Mouse (Mus musculus) adrenal gland, adult (tissue): ENCODE data around the gene Sppl2b.

ENCODE experiments used
- DNase-seq, 2 experiments: peaks; one replicate each; pipeline ENCODE4 v3.0.0; 2022 to 2023; ENCODE audit warnings: low spot score in 1 of 2; ENCODE audit not compliant: inconsistent age in 2 of 2

Gene Sppl2b

GRCm38 (mm10) chr10:80896581-80897485 lies 41.8 kb downstream of the Sppl2b start:
- DNase-seq = no peak

- peak in 1 of 2 experiments; percentile 64 for DNase-seq
These were observed 42.9 kb downstream of the Sppl2b start for GRCm38 (mm10) chr10:80897861-80898510.

GRCm38 (mm10) chr10:80899074-80899473 lies 44.0 kb downstream of the Sppl2b start:
- DNase-seq = peak in 1 of 2 experiments; percentile 57

DNA sequence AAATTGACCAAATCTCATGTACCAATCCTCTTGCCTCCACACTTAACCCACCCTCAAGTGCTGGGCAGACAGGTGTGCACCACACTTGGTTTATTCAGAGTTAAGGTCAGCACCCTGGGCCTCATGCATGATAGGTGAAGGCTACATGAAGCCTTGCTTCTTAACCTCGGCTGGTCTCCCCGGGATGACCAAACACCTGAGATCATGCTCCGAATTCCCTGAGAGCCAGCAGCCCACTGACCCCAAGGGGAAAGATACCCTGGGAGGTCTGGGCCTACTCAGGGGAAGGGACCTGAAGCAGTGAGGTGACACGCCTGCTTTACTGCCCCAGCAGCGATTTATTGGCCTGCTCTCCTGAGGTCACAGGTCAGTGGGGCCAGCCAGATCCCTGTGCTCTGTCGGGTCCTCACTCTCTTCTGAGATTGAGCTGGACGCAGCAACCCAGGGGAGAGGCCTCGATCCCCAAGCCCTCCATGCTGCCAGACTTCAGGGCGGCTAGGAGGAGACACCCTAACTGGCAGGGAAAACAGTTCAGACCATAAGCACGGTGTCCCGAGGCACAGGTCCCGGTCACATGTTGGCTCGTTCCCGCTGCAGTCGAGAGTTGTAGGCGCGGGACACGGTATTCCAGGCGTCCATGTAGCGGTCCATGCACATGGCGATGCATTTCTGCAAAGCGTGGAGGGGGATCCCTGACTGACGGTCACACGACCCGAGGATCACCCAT lies 44.7 kb downstream of the Sppl2b start:
- DNase-seq = peak in 1 of 2 experiments; percentile 51

DNA sequence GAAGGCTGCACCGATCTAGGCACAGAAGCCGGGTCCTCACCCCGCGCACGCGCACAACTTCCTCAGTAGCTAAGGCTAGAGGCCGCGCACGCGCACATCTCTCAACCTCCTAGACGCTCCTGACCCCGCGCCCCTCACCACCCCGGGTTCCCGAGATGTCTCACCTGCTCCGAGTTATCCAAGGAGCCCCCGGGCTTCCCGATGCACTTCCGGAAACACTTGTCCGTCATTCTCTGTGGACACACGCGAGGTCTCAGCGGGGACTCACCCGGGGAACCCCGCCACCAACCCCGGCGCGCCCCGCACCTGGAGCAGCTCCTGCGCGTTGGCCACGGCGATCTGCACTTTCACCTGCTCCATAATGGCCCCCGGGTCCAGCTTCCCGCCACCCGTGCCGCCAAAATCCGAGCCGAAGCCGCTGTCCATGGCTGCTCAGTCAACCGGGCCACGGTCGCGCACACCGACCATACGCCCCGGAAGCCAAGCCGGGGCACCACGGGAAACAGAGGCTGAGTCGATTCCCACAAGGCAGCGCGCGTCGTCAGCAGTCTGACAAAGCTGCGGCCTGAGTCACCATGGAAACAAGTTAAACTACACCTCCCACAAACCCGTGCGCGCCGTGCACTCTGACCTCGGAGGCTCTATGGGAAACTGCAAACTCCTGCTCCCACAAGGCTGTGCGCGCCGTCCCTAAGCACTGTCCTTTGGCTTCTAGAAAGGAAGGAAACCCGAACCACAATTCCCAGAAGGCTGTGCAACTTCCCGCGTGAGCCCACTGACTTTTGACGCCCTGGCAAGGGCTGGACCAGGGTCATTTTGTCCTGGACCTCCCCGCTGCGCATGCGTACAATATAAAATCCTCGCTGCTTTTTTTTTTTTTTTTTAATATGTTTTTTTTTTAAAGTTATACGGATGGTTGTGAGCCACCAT lies 45.5 kb downstream of the Sppl2b start, which contains the start of gene Timm13:
Timm13 (minus strand) TSS at position 652 of the 930 bp plus-strand sequence.
- peak; percentile 99 for DNase-seq

DNA sequence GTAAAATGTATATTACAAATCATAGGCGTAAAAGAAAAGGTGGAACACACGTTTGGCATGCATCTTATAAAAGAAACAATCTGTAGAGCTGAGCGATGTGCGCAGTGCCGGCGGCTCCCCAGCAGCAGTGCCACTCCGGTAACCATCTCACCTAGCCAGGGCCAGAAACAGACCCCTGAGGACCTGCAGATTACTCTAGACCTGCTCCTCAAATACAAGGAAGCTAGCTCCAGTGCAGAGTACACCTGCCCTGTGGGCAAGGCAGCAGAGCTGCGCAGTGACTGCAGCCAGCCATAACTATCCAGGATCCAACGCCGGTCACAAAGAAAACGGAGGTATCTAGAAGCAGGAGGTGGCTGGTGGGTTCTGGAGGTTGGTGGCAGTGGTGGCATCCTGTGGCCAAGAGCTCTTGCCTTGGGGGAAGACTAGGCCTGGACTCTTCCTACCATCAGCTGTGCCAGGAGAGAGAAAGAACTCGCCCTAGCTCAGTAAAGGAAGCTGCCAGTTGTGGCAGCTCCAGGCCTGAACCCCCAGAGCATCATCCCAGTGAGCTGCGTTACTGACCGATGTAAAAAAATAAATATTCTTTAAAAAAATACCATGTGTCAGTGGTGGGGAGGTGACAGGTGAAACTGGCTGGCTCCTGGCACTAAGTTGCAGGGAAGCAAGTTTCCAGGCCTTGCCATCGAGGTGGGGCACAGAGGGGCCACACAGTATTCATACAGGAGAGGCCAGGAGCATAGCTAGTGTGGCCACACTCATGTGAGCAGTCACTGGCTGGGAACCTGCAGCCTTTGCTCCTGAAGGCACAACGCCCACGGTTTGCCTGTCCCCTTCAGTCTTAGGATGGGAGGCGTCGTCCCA lies 46.6 kb downstream of the Sppl2b start:
- peak; percentile 55 to 70 for DNase-seq

- DNase-seq = no peak
These were observed 47.3 kb downstream of the Sppl2b start for GRCm38 (mm10) chr10:80902273-80902940.

DNA sequence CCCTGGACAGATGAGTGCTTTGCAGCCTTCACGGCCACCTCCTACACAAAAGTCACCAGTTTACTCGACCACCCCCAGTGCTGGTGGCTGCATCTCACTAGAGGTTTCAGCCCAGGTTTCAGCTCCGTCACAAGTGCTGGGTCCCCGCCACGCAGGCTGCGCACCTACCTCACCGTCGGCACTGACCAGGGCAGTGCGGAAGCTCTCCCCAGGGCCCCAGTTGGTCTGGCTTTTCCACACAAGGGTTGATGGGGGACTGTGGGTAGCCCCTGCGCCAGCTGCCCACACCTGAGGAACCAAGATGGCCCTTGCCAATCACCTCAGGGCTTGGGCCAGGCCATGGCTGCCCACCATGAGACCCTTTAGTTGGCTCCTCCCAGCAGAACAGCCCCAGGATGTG lies 48.2 kb downstream of the Sppl2b start:
- peak in 1 of 2 experiments; percentile 42 for DNase-seq

- peak; percentile 64 to 65 for DNase-seq
These were observed 49.1 kb downstream of the Sppl2b start for GRCm38 (mm10) chr10:80904004-80904693.

DNA sequence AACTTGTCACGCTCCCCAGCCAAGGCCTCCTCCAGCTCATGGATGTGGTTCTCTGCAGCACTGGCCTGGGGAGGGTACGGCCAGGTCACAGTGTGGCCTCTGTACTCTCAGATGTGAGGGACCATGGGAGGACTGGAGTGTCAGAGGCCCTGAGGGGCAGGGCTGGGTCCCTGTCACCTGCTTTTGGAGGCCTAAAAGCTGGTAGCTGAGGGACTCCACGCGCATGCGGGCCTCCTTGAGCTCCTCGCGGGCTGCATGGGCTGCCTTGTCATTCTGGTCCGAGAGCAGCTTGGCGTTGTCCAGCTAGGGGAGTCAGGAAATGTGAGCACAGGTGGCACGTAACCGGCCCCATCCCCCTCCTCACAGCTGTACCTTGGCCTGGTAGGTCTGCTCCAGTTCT lies 49.6 kb downstream of the Sppl2b start:
- DNase-seq = no peak

DNA sequence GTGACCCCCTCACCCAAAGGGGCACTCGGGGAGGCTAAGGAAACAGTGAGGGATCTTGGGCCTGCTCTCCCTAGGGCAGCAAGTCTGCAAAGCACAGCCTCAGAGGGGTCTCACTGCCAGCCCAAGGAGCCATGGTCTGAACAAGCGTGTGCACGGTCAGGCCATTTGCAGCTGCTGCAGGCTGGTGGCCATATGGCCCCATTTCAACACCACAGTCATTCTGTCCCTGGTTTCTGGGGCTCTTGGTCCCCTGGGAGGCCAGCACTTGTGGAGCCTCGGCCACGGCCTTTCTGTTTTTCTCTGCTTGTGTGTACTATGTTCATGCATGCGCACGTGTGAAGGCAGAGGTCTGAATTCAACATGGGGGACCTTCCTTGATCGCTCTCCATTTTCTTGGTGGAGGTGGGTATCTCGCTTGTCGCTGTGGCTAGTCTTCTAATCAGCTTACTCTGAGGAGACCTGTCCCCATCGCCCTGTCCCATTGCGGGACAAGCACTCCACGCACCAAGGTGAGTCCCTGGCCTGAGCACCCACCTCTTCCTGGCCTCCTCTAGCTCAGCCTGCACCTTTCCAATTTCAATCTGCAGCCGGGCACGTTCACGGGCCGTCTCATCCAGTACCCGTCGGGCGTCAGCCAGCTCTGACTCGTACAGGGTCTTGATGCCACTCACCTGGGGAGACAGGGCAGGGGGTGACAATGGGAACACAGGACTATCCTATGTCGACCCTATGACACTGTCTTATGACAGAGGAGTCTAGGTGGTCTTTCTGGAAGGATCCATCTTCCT lies 54.5 kb downstream of the Sppl2b start:
- peak in 1 of 2 experiments; percentile 23 for DNase-seq

DNA sequence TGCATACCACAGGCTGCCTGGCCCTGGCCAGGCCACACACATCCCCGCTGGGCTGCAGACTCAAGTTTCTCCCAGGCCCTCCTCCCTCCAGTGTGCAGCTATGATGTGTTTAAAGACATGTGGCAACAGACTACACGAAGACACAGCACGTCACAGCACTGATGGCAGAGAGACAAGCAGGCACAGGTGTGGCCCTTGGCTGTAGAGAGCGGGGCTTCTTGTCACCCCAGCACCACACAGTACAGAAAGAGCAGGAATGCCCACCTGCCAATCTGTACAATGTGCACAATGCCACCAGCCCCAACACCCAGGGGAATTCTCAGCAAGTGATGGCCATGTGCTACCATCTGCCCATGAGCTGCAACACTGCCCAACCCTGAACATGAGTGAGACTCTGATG lies 56.3 kb downstream of the Sppl2b start:
- no peak for DNase-seq

- DNase-seq = no peak
These were observed 56.8 kb downstream of the Sppl2b start for GRCm38 (mm10) chr10:80911891-80912290.

DNA sequence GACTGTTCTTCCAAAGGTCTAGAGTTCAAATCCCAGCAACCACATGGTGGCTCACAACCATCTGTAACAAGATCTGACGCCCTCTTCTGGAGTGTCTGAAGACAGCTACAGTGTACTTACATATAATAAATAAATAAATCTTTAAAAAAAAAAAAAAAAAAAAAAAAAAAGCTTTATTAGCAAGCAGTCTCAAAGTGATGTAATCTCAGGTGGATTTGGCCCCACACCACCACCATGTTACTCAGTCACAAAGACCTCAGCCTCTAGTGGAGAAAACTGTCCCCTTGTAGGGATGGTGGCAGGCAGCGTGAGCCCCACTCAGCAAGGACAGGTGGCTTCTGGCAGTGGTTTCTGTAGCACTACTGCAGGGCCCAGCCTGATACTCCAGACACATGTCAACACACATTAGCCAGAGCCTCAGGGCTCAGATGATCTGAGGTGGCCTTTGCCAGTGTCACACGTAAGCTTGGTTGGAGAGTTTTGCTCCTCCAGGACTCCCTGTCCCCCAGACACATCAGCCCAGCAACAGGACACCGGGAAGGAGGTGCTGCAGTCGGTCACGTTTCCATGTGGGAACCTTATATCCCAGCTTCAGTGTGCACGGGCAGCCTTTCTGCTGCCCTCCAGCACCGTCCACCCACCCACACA lies 58.4 kb downstream of the Sppl2b start:
- peak in 1 of 2 experiments; percentile 37 for DNase-seq

- DNase-seq = peak in 1 of 2 experiments; percentile 25
These were observed 59.2 kb downstream of the Sppl2b start for GRCm38 (mm10) chr10:80914253-80914656.

DNA sequence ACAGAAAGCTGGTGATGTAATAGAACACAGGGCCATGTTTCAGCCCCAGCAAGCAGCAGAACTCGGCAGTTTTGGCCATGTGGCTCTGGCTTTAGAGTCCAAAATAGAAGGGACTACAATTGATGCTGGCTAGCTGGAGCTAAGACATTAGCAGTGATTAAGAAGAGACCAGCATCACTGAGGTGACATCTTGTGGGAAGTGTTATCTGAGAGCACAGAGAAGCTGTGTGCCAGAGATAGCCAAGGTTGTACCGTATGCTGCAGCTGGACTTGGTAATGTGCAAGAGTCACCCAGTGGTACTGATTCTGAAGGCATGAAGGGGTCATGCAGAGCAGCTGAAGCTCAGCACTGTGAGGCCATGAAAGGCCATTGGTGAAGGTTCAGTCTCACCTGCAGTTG lies 60.2 kb downstream of the Sppl2b start:
- no peak for DNase-seq

DNA sequence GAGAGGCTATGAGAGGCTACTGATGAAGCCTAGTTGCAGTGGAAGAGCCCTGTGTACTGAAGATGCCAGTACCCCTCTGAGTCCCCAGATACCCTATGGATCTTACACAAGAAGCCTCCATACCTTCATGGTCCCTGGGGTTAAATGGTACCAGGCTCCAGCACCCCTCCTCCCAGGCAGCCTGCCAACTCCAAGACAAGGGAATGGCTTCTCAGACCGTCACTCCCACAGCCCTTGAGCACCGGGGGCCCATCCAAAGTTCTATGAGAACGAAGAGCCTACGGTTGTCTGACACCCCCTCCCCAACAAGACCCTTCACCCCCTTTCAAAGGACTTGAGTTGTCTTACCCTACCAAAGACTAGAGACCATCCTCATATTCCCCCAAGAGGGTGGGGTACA lies 60.7 kb downstream of the Sppl2b start:
- no peak for DNase-seq
